Mouse (Mus musculus): ENCODE measurements around the gene Clps.

DNA sequence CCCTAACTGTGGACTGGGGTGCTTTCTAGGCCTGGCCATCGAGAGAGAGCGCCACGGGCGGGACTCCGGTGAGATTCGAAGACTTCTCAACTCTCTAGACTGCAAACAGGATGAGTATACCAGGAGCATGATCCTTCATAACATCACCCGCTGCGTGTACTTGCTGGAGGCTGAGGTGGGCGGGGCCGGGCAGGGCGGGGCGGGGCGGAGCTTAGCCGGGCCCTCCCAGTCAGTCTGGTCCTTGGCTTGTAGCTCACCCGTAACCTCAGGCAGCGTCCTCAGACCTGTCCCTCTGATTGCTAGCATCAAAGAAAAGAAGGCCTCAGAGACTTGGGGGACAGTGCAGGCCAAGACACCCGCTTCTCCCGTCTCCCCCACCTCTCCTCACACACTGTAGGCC is 28.6 kb downstream of the Clps start:
- TF ChIP-seq CTCF (IDR thresholded peaks at IDR 0.05; ENCODE audit: extremely low read depth, insufficient read depth, low read length) = no peak
- TF ChIP-seq POLR2A (IDR thresholded peaks at IDR 0.05; ENCODE audit: extremely low read depth, insufficient read depth, low read length) = no peak

All from cortical plate, adult 2 months (tissue).